Mouse (Mus musculus) embryonic fibroblast, embryonic 13.5 days (primary cell): ENCODE results near the gene Cldn7.

ENCODE experiments used
- CTCF ChIP-seq: IDR thresholded peaks from 2 replicates; pipeline ENCODE4 v1.5.1; 2011; ENCODE audit warnings: mild to moderate bottlenecking, control low read depth, low read length, moderate library complexity, borderline replicate concordance; ENCODE audit not compliant: insufficient read depth
- POLR2A ChIP-seq: IDR thresholded peaks from 2 replicates; pipeline ENCODE4 v1.6.1; 2011; ENCODE audit warnings: low read depth, mild to moderate bottlenecking, control low read depth, low read length, moderate library complexity

DNA sequence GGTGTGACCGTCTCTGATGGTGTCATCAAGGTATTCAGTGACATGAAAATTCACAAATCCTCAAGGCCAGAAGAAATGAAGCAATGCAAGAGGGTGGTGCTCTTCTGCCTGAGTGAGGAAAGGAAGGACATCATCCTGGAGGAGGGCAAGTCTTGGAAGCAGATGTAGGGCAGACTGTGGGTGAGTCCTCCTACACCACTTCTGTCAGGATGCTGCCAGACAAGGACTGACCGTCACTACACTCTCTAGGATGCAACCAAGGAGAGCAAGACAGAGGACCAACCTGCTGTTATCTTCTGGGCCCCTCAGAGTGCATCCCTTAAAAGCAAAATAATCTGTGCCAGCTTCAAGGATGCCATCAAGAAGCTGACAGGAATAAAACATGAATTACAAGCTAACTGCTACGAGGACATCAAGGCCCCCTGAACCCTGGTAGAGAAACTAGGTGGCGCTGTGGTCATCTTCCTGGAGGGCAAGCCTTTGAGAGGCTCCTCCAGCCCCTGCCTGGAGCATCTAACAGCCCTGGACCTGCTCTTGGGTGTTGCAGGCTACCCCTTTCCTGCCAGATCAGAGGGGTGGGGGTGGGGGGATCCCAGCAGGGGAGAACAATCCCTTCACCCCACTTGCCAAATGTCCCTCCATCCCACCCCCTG lies 13.6 kb upstream of the Cldn7 start:
- TF ChIP-seq CTCF (no peak), POLR2A (no peak)
